ENCODE assay signal across 17 mouse cellular contexts in the genomic region with DNA sequence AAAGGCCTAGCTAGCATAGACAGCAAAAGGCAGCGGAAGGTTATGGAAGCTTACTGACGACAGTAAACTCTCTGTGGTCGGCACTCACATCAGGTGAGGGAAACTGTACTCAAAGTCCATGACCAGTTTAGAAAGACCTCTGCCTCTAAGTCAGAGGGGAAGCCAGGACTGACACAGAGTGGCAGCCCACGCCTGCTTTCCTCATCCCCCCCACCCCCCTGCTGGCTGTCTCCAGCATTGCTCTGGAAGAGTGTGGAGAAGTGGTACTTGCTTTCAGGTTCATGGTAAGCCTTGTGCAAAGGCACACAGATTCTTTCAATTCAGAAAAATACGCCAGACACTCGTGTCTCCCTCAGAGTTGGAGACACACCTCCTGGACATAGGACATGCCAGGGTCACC.
A peak's percentile ranks its signal among the peaks of the same experiment; 100 is the strongest.
DNase-seq lines count a peak whose midpoint lies in the region; ATAC-seq and TF ChIP-seq lines count a peak whose summit lies in the region.
"Had no signal": no experiment of that assay in that cellular context is flagged by ENCODE, and none has a peak within 500 bp of the region (broad histone marks: within the 10 kb centered on the region; RNA-seq: fewer than 3 reads in every experiment).

No protein-coding gene starts in this region.

- H3K36me3 ChIP-seq in kidney, adult 2 months (ENCODE audit: control insufficient read depth, insufficient read depth, low read length), result no peaks in the 10 kb centered on the region; the same call in 1 of the 2 replicates
- no peaks in the 10 kb centered on the region for H3K36me3 ChIP-seq in kidney, embryonic 16.5 days (ENCODE audit: insufficient read depth, low read length)
- H3K36me3 ChIP-seq in lung, postnatal 0 days (ENCODE audit: insufficient read depth, low read length), result no peaks in the 10 kb centered on the region
- peaks cover 9% of the 10 kb centered on the region; the same call in 1 of the 2 replicates for H3K36me3 ChIP-seq in ES-E14 (ENCODE audit: control insufficient read depth, insufficient read depth, low read length, poor library complexity, severe bottlenecking)
- H3K36me3 ChIP-seq: embryonic facial prominence, embryonic 12.5 days had no signal

- H3K4me2 ChIP-seq in kidney, embryonic 16.5 days (replicated peaks; ENCODE audit: low read depth, low read length), result no peak overlapping the region
- no peak overlapping the region for H3K4me2 ChIP-seq in lung, postnatal 0 days (replicated peaks; ENCODE audit: low read depth, low read length)
- H3K4me2 ChIP-seq: embryonic facial prominence, embryonic 12.5 days; limb, embryonic 12.5 days had no signal

- no peak for DNase-seq in kidney, adult 2 months
- no peak for DNase-seq in lung, postnatal 0 days (ENCODE audit: low spot score)
- DNase-seq in lung, adult 18-20 months, result no peak
- peak; percentile 30 for DNase-seq in ES-E14 (ENCODE audit: low read depth, low spot score)
- DNase-seq in gastrocnemius, postnatal 14 days, result no peak
- DNase-seq in spleen, postnatal 14 days (ENCODE audit: low spot score in 2 of 2), result no peak
- DNase-seq: adrenal gland, postnatal 14 days; cerebellum, adult 2 months; gastrocnemius, postnatal 10 days; kidney, postnatal 10 days; right cerebral cortex, postnatal 14 days had no signal

- no peak overlapping the region for H3K27ac ChIP-seq in kidney, adult 2 months (ENCODE audit: insufficient read depth, low read depth, low read length)
- H3K27ac ChIP-seq in kidney, embryonic 16.5 days (ENCODE audit: low read length), result no peak overlapping the region
- H3K27ac ChIP-seq in lung, postnatal 0 days (ENCODE audit: low read length), result no peak overlapping the region
- H3K27ac ChIP-seq in ES-E14 (ENCODE audit: insufficient read depth, low read depth, low read length, poor library complexity, severe bottlenecking), result no peak overlapping the region
- H3K27ac ChIP-seq: embryonic facial prominence, embryonic 12.5 days; hindbrain, embryonic 10.5 days; limb, embryonic 12.5 days had no signal

- no peak overlapping the region for H3K4me3 ChIP-seq in kidney, adult 2 months (ENCODE audit: insufficient read depth, low read depth, low read length)
- H3K4me3 ChIP-seq in kidney, embryonic 16.5 days (ENCODE audit: low read length), result no peak overlapping the region
- H3K4me3 ChIP-seq in lung, postnatal 0 days (ENCODE audit: low read depth, low read length), result no peak overlapping the region
- no peak overlapping the region for H3K4me3 ChIP-seq in ES-E14 (ENCODE audit: insufficient read depth in 1 of 2, low read depth in 1 of 2, low read length in 2 of 2, poor library complexity in 1 of 2, severe bottlenecking in 1 of 2)
- H3K4me3 ChIP-seq: embryonic facial prominence, embryonic 12.5 days; hindbrain, embryonic 10.5 days; limb, embryonic 12.5 days had no signal

- TF ChIP-seq CTCF in kidney, adult 2 months (conservative IDR thresholded peaks at IDR 0.05; ENCODE audit: insufficient read depth, insufficient read length, low read depth, low read length), result peak; percentile 26; the same call in 1 of the 2 replicates
- peak; percentile 48 for TF ChIP-seq CTCF in lung, postnatal 0 days (IDR thresholded peaks at IDR 0.05)

- in situ Hi-C loops in ES-E14 (cut with MboI; ENCODE audit: low sequenced_read_pairs in 2 of 2, unreplicated experiment in 2 of 2), result no loop called here

- H3K4me1 ChIP-seq in kidney, adult 2 months (ENCODE audit: control insufficient read depth, insufficient read depth, low read length), result peaks cover 4% of the 10 kb centered on the region; the same call in 1 of the 2 replicates
- no peaks in the 10 kb centered on the region for H3K4me1 ChIP-seq in kidney, embryonic 16.5 days (ENCODE audit: insufficient read depth, low read length)
- H3K4me1 ChIP-seq in lung, postnatal 0 days (ENCODE audit: insufficient read depth, low read depth, low read length), result no peaks in the 10 kb centered on the region
- H3K4me1 ChIP-seq in ES-E14 (ENCODE audit: control insufficient read depth in 2 of 2, insufficient read depth in 2 of 2, low read length in 2 of 2, poor library complexity in 1 of 2), result peaks cover 0 to 4% of the 10 kb centered on the region in 2 experiments; a peak in 1 of 4 replicates
- H3K4me1 ChIP-seq: embryonic facial prominence, embryonic 12.5 days; limb, embryonic 12.5 days had no signal

- no peak for TF ChIP-seq POLR2A in kidney, adult 2 months (IDR thresholded peaks at IDR 0.05; ENCODE audit: low read depth, low read length)

- TF ChIP-seq EP300 in lung, postnatal 0 days (IDR thresholded peaks at IDR 0.05), result no peak

- H3K27me3 ChIP-seq in kidney, adult 2 months (replicated peaks; ENCODE audit: control insufficient read depth, insufficient read depth, low read length), result no peaks in the 10 kb centered on the region
- H3K27me3 ChIP-seq in kidney, embryonic 16.5 days (ENCODE audit: insufficient read depth, low read length), result no peaks in the 10 kb centered on the region
- H3K27me3 ChIP-seq in lung, postnatal 0 days (replicated peaks; ENCODE audit: insufficient read depth, low read length), result no peaks in the 10 kb centered on the region
- H3K27me3 ChIP-seq: embryonic facial prominence, embryonic 12.5 days; limb, embryonic 12.5 days had no signal

- whole genome bisulfite sequencing in kidney, adult 2 months, result 65% methylated on average over 6 of the region's 6 CpGs
- WGBS in kidney, embryonic 16.5 days, result 73% methylated on average over 6 of the region's 6 CpGs
- WGBS in lung, postnatal 0 days, result 63% methylated on average over 6 of the region's 6 CpGs

- intact Hi-C loops in gastrocnemius, postnatal 14 days (cut with DNase I; ENCODE audit: low total_unique reads), result loop anchor here (5.0 kb wide), 1 partner anchor 377 kb away; no protein-coding TSS in a partner anchor

- ATAC-seq in kidney, embryonic 16.5 days (ENCODE audit: low FRiP score, low TSS enrichment), result no peak
- ATAC-seq in lung, postnatal 0 days, result no peak
- ATAC-seq in megakaryocyte-erythroid progenitor cell, adult 5-6 weeks (replicated peaks; ENCODE audit: low FRiP score, low TSS enrichment, poor library complexity, severe bottlenecking), result peak; percentile 62; the same call in 1 of the 2 replicates
- ATAC-seq: inflammation-experienced regulatory T-cells, adult 6 months had no signal

- no peaks in the 10 kb centered on the region for H3K9me3 ChIP-seq in kidney, embryonic 16.5 days (ENCODE audit: low read length)
- no peaks in the 10 kb centered on the region for H3K9me3 ChIP-seq in lung, postnatal 0 days (ENCODE audit: low read length)
- H3K9me3 ChIP-seq in ES-E14 (ENCODE audit: control insufficient read depth, insufficient read depth, low read depth, low read length), result no peaks in the 10 kb centered on the region
- H3K9me3 ChIP-seq: embryonic facial prominence, embryonic 12.5 days; hindbrain, embryonic 10.5 days; limb, embryonic 12.5 days had no signal

- H3K9ac ChIP-seq in kidney, embryonic 16.5 days (replicated peaks; ENCODE audit: low read length), result no peak overlapping the region
- no peak overlapping the region for H3K9ac ChIP-seq in lung, postnatal 0 days (replicated peaks; ENCODE audit: low read depth)
- H3K9ac ChIP-seq in ES-E14 (ENCODE audit: insufficient read depth, low read depth, low read length, poor library complexity, severe bottlenecking), result no peak overlapping the region
- H3K9ac ChIP-seq: embryonic facial prominence, embryonic 12.5 days; limb, embryonic 12.5 days had no signal

TF ChIP-seq in ES-E14, 5 proteins besides CTCF, POLR2A, EP300 and RAD21:
- no peak for TF ChIP-seq HCFC1 (IDR thresholded peaks at IDR 0.05; ENCODE audit: borderline replicate concordance, insufficient read depth, low read length)
- no peak for TF ChIP-seq MAFK (IDR thresholded peaks at IDR 0.05; ENCODE audit: insufficient read depth, low read depth, low read length)
- TF ChIP-seq CHD2 (IDR thresholded peaks at IDR 0.05; ENCODE audit: low read depth, low read length), result no peak
- no peak for TF ChIP-seq ZNF384 (IDR thresholded peaks at IDR 0.05; ENCODE audit: low read depth, low read length)
